Mouse (Mus musculus): ENCODE data around the gene Dmwd. TPM values are rescaled to one million over a fixed set of nuclear protein-coding genes. Genes with fewer than 3 reads are reported as not detected.
"Not testable (repeated sequence)": the region's sequence is repeated elsewhere in the genome, so short reads cannot be mapped to it uniquely, and the experiment has no call there.

The Dmwd gene
- polyA plus RNA-seq, 1 experiment from 2014 or later: 5.4 TPM

DNA sequence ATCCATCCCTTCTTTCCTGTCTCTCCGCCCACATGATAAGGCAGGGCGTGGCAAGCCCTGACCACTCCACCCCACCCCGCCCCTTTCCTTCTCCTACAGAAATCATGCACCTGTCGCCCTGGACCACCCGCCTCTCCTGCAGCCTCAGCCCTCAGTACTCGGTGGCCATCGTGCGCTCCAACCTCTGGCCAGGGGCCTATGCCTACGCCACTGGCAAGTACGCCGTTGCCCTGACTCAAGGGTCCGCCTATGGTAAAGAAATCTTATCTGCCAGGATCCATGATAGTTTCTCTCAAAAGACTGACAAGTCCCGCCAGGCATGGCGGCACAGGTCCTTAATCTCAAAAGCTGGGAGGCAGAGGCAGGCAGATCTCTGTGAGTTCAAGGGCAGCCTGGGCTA, 8.1 kb upstream of the Dmwd start:
- Histone ChIP-seq H3K27ac (ENCODE audit: low read depth, low read length) (no peak overlapping the region), H3K9me3 (ENCODE audit: control insufficient read depth) (no peaks in the 10 kb centered on the region), H3K9ac (ENCODE audit: low read depth, low read length) (no peak overlapping the region), H3K36me3 (ENCODE audit: control insufficient read depth, insufficient read depth) (no peaks in the 10 kb centered on the region), H3K27me3 (replicated peaks; ENCODE audit: control insufficient read depth, insufficient read depth, low read length) (peaks cover 29% of the 10 kb centered on the region), H3K4me1 (replicated peaks; ENCODE audit: control insufficient read depth, insufficient read depth, low read length) (no peaks in the 10 kb centered on the region), H3K4me3 (ENCODE audit: low read depth, low read length) (no peak overlapping the region), H3K4me2 (replicated peaks; ENCODE audit: low read depth) (no peak overlapping the region)
- no peak for TF ChIP-seq CTCF (IDR thresholded peaks at IDR 0.05; ENCODE audit: low read depth)
- WGBS: 64% methylated on average over 13 of the region's 14 CpGs
- 0 out of 2 replicates have a peak, but pooled peaks have one; percentile 38 for ATAC-seq

DNA sequence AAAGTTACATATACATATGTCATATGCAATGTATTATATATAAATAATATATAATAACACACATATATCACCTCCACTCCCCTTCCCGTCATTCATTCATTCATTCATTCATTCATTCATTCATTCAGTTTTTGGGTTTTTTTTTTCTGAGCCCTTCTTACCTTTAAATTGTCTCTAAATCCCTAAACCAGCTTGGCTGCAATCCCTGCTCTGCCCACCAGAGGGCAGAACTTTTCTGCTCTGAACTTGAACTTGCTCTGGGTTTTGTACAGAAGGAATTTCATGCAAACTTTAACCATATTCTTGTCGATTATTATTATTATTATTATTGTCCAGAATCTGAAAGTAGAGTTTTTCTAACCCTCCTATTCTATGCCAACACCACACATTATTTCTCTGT, 7.3 kb upstream of the Dmwd start:
- no peaks in the 10 kb centered on the region for H3K4me1 ChIP-seq (replicated peaks; ENCODE audit: control insufficient read depth, insufficient read depth, low read length)
- H3K9me3 ChIP-seq (ENCODE audit: control insufficient read depth): no peaks in the 10 kb centered on the region
- no peak overlapping the region for H3K4me2 ChIP-seq (replicated peaks; ENCODE audit: low read depth)
- no peak for ATAC-seq
- H3K27me3 ChIP-seq (replicated peaks; ENCODE audit: control insufficient read depth, insufficient read depth, low read length): peaks cover 29% of the 10 kb centered on the region
- peak; percentile 80 for TF ChIP-seq CTCF (IDR thresholded peaks at IDR 0.05; ENCODE audit: low read depth)
- no peaks in the 10 kb centered on the region for H3K36me3 ChIP-seq (ENCODE audit: control insufficient read depth, insufficient read depth)
- H3K27ac ChIP-seq (ENCODE audit: low read depth, low read length): no peak overlapping the region
- 2% methylated on average over 2 of the region's 2 CpGs for WGBS
- no peak overlapping the region for H3K9ac ChIP-seq (ENCODE audit: low read depth, low read length)
- H3K4me3 ChIP-seq (ENCODE audit: low read depth, low read length): no peak overlapping the region

DNA sequence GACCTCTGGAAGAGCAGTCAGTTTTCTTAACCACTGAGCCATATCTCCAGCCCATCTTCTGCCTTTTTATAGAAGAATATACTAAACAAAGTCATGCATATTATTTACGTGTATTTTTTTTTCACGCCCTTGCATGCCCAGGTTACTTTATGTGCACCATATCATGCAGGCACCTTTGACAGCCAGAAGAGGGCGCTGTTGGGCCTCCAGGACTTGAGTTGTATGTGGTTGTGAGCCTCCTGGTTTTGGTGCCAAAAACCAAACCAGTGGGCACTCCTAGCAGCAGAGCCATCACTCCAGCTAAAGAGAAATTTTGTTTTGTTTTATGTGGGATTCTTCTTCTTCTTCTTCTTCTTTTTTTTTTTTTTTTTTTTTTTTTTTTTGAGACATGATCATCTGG, 6.5 kb upstream of the Dmwd start:
- no peaks in the 10 kb centered on the region for H3K36me3 ChIP-seq (ENCODE audit: control insufficient read depth, insufficient read depth)
- H3K4me2 ChIP-seq (replicated peaks; ENCODE audit: low read depth): no peak overlapping the region
- no peak for ATAC-seq
- no peak overlapping the region for H3K9ac ChIP-seq (ENCODE audit: low read depth, low read length)
- no peaks in the 10 kb centered on the region for H3K9me3 ChIP-seq (ENCODE audit: control insufficient read depth)
- H3K27ac ChIP-seq (ENCODE audit: low read depth, low read length): no peak overlapping the region
- no peaks in the 10 kb centered on the region for H3K4me1 ChIP-seq (replicated peaks; ENCODE audit: control insufficient read depth, insufficient read depth, low read length)
- peak; percentile 68 for TF ChIP-seq CTCF (IDR thresholded peaks at IDR 0.05; ENCODE audit: low read depth)
- peaks cover 33% of the 10 kb centered on the region for H3K27me3 ChIP-seq (replicated peaks; ENCODE audit: control insufficient read depth, insufficient read depth, low read length)
- WGBS: 50% methylated on average over 3 of the region's 3 CpGs
- no peak overlapping the region for H3K4me3 ChIP-seq (ENCODE audit: low read depth, low read length)

DNA sequence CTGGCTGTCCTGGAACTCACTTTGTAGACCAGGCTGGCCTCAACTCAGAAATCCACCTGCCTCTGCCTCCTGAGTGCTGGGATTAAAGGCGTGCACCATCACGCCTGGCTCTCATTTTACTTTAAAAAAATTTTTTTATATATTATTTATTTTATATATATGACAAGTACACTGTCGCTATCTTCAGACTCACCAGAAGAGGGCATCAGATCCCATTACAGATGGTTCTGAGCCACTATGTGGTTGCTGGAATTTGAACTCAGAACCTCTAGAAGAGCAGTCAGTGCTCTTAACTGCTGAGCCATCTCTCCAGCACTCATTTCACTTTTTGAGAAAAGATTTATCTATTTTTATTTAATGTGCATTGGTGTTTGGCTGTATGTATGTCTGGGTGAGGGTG, 5.0 kb upstream of the Dmwd start:
- WGBS: 49% methylated on average over 3 of the region's 3 CpGs
- H3K27ac ChIP-seq (ENCODE audit: low read depth, low read length); H3K36me3 ChIP-seq (ENCODE audit: control insufficient read depth, insufficient read depth); H3K4me2 ChIP-seq (replicated peaks; ENCODE audit: low read depth); H3K4me1 ChIP-seq (replicated peaks; ENCODE audit: control insufficient read depth, insufficient read depth, low read length); H3K4me3 ChIP-seq (ENCODE audit: low read depth, low read length); ATAC-seq; H3K9me3 ChIP-seq (ENCODE audit: control insufficient read depth); H3K9ac ChIP-seq (ENCODE audit: low read depth, low read length): not testable (repeated sequence)
- H3K27me3 ChIP-seq (replicated peaks; ENCODE audit: control insufficient read depth, insufficient read depth, low read length): peaks cover 17% of the 10 kb centered on the region; the same call in 1 of the 2 replicates
- peak; percentile 49 for TF ChIP-seq CTCF (IDR thresholded peaks at IDR 0.05; ENCODE audit: low read depth)

DNA sequence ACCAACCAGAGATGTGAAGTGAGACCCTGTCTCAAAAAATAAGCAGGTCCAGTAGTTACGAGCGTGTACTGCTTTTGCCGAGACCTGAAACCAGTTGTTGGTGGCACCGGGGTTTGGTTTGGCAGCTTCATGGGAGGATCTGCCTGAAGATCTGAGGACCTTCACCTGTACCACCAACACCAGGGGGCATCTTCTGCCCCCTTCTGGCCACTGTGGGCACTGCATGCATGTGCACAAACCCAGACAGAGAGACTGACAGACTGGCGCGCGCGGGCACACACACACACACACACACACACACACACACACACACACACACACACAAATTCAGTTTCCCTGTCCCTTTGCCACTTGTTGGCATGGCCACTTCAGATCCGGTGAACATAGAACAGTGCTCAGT, 2.5 kb upstream of the Dmwd start:
- Histone ChIP-seq H3K36me3 (ENCODE audit: control insufficient read depth, insufficient read depth) (0 out of 2 replicates have a peak, but pooled peaks cover 6% of the 10 kb centered on the region), H3K27me3 (replicated peaks; ENCODE audit: control insufficient read depth, insufficient read depth, low read length) (0 out of 2 replicates have a peak, but pooled peaks cover 4% of the 10 kb centered on the region), H3K27ac (ENCODE audit: low read depth, low read length) (no peak overlapping the region), H3K9ac (ENCODE audit: low read depth, low read length) (no peak overlapping the region), H3K4me2 (replicated peaks; ENCODE audit: low read depth) (no peak overlapping the region), H3K9me3 (ENCODE audit: control insufficient read depth) (no peaks in the 10 kb centered on the region), H3K4me3 (ENCODE audit: low read depth, low read length) (no peak overlapping the region), H3K4me1 (replicated peaks; ENCODE audit: control insufficient read depth, insufficient read depth, low read length) (no peaks in the 10 kb centered on the region)
- no peak for ATAC-seq
- WGBS: 74% methylated on average over 9 of the region's 9 CpGs
- peak; percentile 73 for TF ChIP-seq CTCF (IDR thresholded peaks at IDR 0.05; ENCODE audit: low read depth)

DNA sequence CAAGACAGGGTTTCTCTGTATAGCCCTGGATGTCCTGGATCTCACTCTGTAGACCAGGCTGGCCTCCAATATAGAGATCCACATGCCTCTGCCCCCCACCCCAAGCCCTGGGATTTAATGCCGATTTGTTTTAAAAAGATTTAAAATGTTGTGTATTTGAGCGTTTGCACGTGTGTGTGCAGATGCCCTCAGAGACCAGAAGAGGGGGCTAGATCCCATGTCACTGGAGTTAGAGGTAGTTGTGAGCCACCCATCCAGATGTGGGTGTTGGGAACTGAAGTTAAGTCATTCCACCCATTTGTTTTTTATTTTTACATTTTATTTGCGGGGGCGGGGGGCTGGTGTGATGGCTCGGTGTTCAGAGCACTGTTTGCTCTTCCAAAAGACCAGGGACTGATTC, 1.5 kb upstream of the Dmwd start:
- 94% methylated on average over 6 of the region's 6 CpGs for WGBS
- H3K27me3 ChIP-seq (replicated peaks; ENCODE audit: control insufficient read depth, insufficient read depth, low read length): 0 out of 2 replicates have a peak, but pooled peaks cover 4% of the 10 kb centered on the region
- TF ChIP-seq CTCF (IDR thresholded peaks at IDR 0.05; ENCODE audit: low read depth): peak; percentile 26; the same call in 1 of the 2 replicates
- H3K4me3 ChIP-seq (ENCODE audit: low read depth, low read length): no peak overlapping the region
- no peaks in the 10 kb centered on the region for H3K4me1 ChIP-seq (replicated peaks; ENCODE audit: control insufficient read depth, insufficient read depth, low read length)
- H3K4me2 ChIP-seq (replicated peaks; ENCODE audit: low read depth): no peak overlapping the region
- H3K9me3 ChIP-seq (ENCODE audit: control insufficient read depth): no peaks in the 10 kb centered on the region
- H3K27ac ChIP-seq (ENCODE audit: low read depth, low read length): no peak overlapping the region
- ATAC-seq: no peak
- H3K9ac ChIP-seq (ENCODE audit: low read depth, low read length): no peak overlapping the region
- peaks cover 11% of the 10 kb centered on the region; the same call in 1 of the 2 replicates for H3K36me3 ChIP-seq (ENCODE audit: control insufficient read depth, insufficient read depth)

DNA sequence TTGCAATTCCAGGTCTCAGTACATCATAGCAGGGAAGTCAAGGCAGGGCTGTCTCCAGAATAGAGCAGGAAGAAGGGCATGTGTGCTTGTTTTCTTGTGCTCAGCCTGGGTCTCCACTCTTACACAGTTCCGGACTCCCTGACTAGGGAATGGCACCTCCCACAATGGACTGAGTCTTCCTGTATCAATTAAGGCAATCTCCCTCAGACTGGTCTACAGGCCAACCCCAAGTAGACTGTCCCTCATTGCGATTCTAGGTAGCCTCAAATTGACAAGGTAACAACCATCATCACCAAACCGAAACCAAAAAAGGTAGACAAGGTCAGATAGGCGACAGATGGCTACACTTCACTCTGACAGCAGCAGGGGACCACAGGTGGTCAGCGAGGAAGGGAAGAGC, 796 bp upstream of the Dmwd start:
- WGBS: 53% methylated on average over 5 of the region's 5 CpGs
- Histone ChIP-seq H3K4me1 (replicated peaks; ENCODE audit: control insufficient read depth, insufficient read depth, low read length) (no peaks in the 10 kb centered on the region), H3K9ac (ENCODE audit: low read depth, low read length) (no peak overlapping the region), H3K9me3 (ENCODE audit: control insufficient read depth) (no peaks in the 10 kb centered on the region), H3K4me2 (replicated peaks; ENCODE audit: low read depth) (peak overlapping the region; percentile 91), H3K36me3 (ENCODE audit: control insufficient read depth, insufficient read depth) (peaks cover 16% of the 10 kb centered on the region), H3K4me3 (ENCODE audit: low read depth, low read length) (peak overlapping the region; percentile 74), H3K27me3 (replicated peaks; ENCODE audit: control insufficient read depth, insufficient read depth, low read length) (0 out of 2 replicates have a peak, but pooled peaks cover 4% of the 10 kb centered on the region), H3K27ac (ENCODE audit: low read depth, low read length) (no peak overlapping the region)
- ATAC-seq: no peak
- TF ChIP-seq CTCF (IDR thresholded peaks at IDR 0.05; ENCODE audit: low read depth): no peak

Measured in intestine, postnatal 0 days (tissue).